9 mouse cellular contexts compared by ENCODE assay signal in the genomic region with DNA sequence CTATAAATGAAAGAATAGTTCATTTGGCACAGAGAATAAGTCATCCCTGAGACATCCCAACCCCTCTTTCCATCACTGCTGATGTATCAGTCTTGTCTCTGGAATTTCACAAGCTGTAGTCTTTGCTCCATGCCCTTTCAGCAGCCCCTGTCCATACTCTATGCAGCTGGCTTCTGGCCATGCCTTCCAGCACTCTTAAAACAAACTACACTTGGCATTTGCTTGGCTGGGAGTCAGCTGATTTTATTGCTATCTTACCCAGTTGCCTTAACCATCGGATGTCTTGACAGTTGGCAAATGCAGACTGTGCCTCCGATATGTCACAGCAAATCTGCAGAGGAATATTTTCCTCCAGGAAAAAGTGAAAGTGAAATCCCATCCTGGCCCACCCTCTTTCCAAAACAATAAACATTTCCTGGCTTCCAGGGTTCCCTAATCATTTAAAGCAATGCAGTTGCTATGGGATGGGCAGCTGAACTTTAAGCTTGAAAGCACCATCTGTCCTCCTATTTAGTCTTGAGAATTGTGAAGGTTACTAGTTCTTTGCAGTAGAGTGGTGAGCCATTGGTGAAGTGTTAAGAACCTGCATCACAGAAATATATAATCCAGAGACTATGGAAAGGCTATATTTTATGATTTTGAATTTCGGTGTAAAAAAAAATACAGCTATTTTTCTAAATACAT.
A peak's percentile ranks its signal among the peaks of the same experiment; 100 is the strongest.
DNase-seq lines count a peak whose midpoint lies in the region; ATAC-seq lines count a peak whose summit lies in the region.
"Had no signal": no experiment of that assay in that cellular context is flagged by ENCODE, and none has a peak within 500 bp of the region (broad histone marks: within the 10 kb centered on the region; RNA-seq: fewer than 3 reads in every experiment).

No protein-coding gene starts in this region.

- DNase-seq in heart, adult 9 months (ENCODE audit: low spot score in 2 of 2), result no peak
- peak; percentile 3 to 4 for DNase-seq in layer of hippocampus, postnatal 36 days
- DNase-seq in layer of hippocampus, postnatal 10 days (ENCODE audit: low spot score in 2 of 2), result no peak
- DNase-seq in right cerebral cortex, postnatal 4 days, result peak; percentile 51
- no peak for DNase-seq in right cerebral cortex, postnatal 14 days
- DNase-seq in thymus, postnatal 14 days, result no peak
- DNase-seq: cerebellum, adult 2 months; lung, postnatal 10 days had no signal

- H3K4me2 ChIP-seq in heart, embryonic 11.5 days, result peak overlapping the region; percentile 24

- H3K4me3 ChIP-seq in heart, embryonic 11.5 days (ENCODE audit: low read depth, low read length), result no peak overlapping the region

- 57% methylated on average over 3 of the region's 3 CpGs for WGBS in heart, embryonic 11.5 days (ENCODE audit: insufficient replicate concordance)

- no peaks in the 10 kb centered on the region for H3K9me3 ChIP-seq in heart, embryonic 11.5 days (replicated peaks; ENCODE audit: control insufficient read depth, low read length)

- no peak for ATAC-seq in heart, embryonic 11.5 days (replicated peaks; ENCODE audit: insufficient number of reproducible peaks, low FRiP score, low TSS enrichment)

- H3K4me1 ChIP-seq in heart, embryonic 11.5 days (ENCODE audit: control insufficient read depth, insufficient read depth, low read length), result no peaks in the 10 kb centered on the region

- no peak overlapping the region for H3K27ac ChIP-seq in heart, embryonic 11.5 days (ENCODE audit: low read depth, low read length)

- no peaks in the 10 kb centered on the region for H3K36me3 ChIP-seq in heart, embryonic 11.5 days (ENCODE audit: control insufficient read depth, insufficient read depth, low read length)

- H3K9ac ChIP-seq in heart, embryonic 11.5 days (ENCODE audit: low read depth, low read length), result no peak overlapping the region

- no peaks in the 10 kb centered on the region for H3K27me3 ChIP-seq in heart, embryonic 11.5 days (ENCODE audit: control insufficient read depth, insufficient read depth, low read length)

Comparison
In these comparisons a context has a peak if more than half of its experiments do, and no peak if none do; other contexts are left out.
1. DNase-seq: peak in layer of hippocampus, postnatal 36 days (2 of 2) and right cerebral cortex, postnatal 4 days (single experiment); none in heart, adult 9 months (0 of 2), layer of hippocampus, postnatal 10 days (0 of 2), right cerebral cortex, postnatal 14 days (single experiment) and thymus, postnatal 14 days (single experiment).